Mouse (Mus musculus) C2C12 (cell line): ENCODE data around the gene Galnt16.

Experiments used
- MYOG ChIP-seq: IDR thresholded peaks from one replicate; pipeline ENCODE4 v1.6.1; 2011; ENCODE audit not compliant: control insufficient read depth, insufficient read length; ENCODE audit errors: extremely low read depth
- USF1 ChIP-seq: IDR thresholded peaks from one replicate; pipeline ENCODE4 v1.6.1; 2011; ENCODE audit warnings: low read depth, mild to moderate bottlenecking, control low read depth, moderate library complexity

DNA sequence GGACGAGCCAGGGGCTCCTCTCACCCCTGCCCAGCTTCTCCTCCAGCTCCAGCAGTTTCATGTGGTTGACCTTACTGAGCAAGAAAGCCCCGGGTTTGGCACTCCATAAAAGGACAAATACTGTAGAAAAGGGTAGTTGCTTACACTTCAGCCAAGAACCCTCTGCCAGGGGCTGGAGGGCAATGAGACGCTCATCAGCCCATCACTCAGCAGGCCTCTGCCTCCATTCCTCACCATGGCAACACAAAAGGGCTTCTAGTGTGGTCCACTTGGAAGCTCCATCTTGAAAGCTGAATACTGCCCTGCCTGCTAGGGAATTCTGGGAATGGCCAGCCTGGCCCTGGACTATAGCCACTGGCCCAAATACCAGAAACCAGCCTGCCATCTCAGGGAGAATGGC is 49.3 kb downstream of the Galnt16 start:
- TF ChIP-seq USF1 = no peak
- TF ChIP-seq MYOG = no peak
